Mouse (Mus musculus) liver, embryonic 16.5 days (tissue): Measurements from ENCODE around the gene Elmo1. TPM values are rescaled to one million over a fixed set of nuclear protein-coding genes. Genes with fewer than 3 reads are reported as not detected.

Experiments used
- ATAC-seq: fragments of 200-750 bp; cut with Nextera tagmentation; 2 replicates; pipeline ENCODE4 v1.8.0; 2017; ENCODE audit warnings: low read depth, mild to moderate bottlenecking, moderate number of reproducible peaks, moderate library complexity
- H3K27ac ChIP-seq: fragments of 300-500 bp; sonication (generic); 2 replicates; pipeline ENCODE4 v1.5.1; 2014; ENCODE audit warnings: mild to moderate bottlenecking, low read length
- H3K27me3 ChIP-seq: fragments of 300-500 bp; sonication (generic); 2 replicates; pipeline ENCODE4 v1.6.1; 2014; ENCODE audit warnings: low read depth, low read length, mixed read lengths; ENCODE audit not compliant: control insufficient read depth, insufficient read depth
- H3K36me3 ChIP-seq: fragments of 300-500 bp; sonication (generic); 2 replicates; pipeline ENCODE4 v1.6.1; 2014; ENCODE audit warnings: mild to moderate bottlenecking; ENCODE audit not compliant: control insufficient read depth, insufficient read depth
- H3K4me1 ChIP-seq: fragments of 300-500 bp; sonication (generic); 2 replicates; pipeline ENCODE4 v1.6.1; 2014; ENCODE audit warnings: low read depth, low read length, mixed read lengths; ENCODE audit not compliant: control insufficient read depth
- H3K4me2 ChIP-seq: fragments of 300-500 bp; sonication (generic); 2 replicates; pipeline ENCODE4 v1.6.1; 2014; ENCODE audit warnings: low read depth, low read length, mixed read lengths
- H3K4me3 ChIP-seq: fragments of 300-500 bp; sonication (generic); 2 replicates; pipeline ENCODE4 v1.5.1; 2014; ENCODE audit warnings: low read depth, mild to moderate bottlenecking, low read length
- H3K9ac ChIP-seq: fragments of 300-500 bp; sonication (generic); 2 replicates; pipeline ENCODE4 v1.6.1; 2014; ENCODE audit warnings: low read depth, low read length
- H3K9me3 ChIP-seq: fragments of 300-500 bp; sonication (generic); replicated peaks from 2 replicates; pipeline ENCODE4 v1.6.1; 2016; ENCODE audit warnings: low read length; ENCODE audit not compliant: control insufficient read depth
- WGBS: fragments of 180-500 bp; shearing (Covaris S2); extraction: QIAGEN DNeasy Blood & Tissue Kit; methylation state at CpG from one replicate; pipeline ENCODE4 v1.1.7; 2014; ENCODE audit not compliant: insufficient replicate concordance; 5-methylcytosine and 5-hydroxymethylcytosine counted together
- polyA plus RNA-seq: library from polyadenylated mRNA; unstranded; fragments of >200 nt; fragmentation: Nextera tagmentation; extraction: Ambion mirVana; gene quantifications from 2 replicates; pipeline ENCODE4 v1.2.1, GENCODE M21; 2015

Elmo1 gene
- polyA plus RNA-seq, 1 experiment from 2014 or later, result 5.8 TPM

DNA sequence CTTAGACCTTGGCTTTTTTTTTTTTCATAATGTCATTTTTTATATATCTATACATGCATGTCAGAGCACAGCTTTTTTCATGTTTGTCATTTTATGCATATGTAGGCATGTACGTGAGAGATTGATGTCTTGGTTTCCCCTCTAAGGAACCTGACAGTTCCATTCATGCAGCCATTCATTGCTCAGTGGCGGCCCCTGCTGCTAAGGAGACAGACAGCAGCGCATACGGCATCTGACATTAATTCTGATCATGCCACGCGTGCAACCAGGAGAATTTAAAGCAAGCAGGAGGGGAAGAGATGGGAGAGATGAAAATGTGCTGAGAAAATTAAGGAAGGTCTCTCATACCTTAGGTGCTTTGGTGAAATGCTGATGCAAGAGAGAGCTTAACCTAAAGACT is 381.3 kb downstream of the Elmo1 start:
- no peaks in the 10 kb centered on the region for H3K27me3 ChIP-seq
- H3K4me3 ChIP-seq, result no peak overlapping the region
- H3K4me1 ChIP-seq, result no peaks in the 10 kb centered on the region
- no peak overlapping the region for H3K9ac ChIP-seq
- H3K4me2 ChIP-seq, result no peak overlapping the region
- WGBS, result 35% methylated on average over 6 of the region's 6 CpGs
- H3K27ac ChIP-seq, result no peak overlapping the region
- ATAC-seq, result no peak
- no peaks in the 10 kb centered on the region for H3K36me3 ChIP-seq
- no peaks in the 10 kb centered on the region for H3K9me3 ChIP-seq

DNA sequence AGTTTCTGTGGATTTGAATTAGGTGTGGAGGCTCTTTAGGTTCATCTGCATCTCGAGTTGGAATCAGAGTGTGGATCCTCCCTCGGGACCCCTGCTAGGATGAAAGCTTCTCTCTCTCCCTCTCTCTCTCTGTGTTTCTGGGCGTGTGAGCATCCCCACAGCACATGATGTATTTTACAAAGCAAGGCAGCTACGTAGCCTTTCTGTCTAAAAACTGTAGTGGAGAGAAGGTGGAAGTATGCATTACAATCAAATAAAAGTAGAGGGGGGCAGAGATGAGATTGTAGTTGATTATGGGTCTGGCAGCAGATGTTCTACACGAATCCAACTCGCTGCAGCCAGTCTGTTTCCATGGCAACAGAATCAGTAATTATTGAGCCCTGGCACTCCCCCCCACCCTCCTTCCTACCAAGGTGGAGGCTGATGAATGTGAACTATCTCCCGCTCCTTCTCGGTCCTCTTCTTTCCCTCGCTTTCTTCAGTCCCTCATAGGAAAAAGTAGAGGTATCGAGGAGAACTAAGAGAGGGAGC is 382.0 kb downstream of the Elmo1 start:
- H3K4me2 ChIP-seq, result no peak overlapping the region
- no peaks in the 10 kb centered on the region for H3K36me3 ChIP-seq
- no peaks in the 10 kb centered on the region for H3K4me1 ChIP-seq
- H3K9me3 ChIP-seq, result no peaks in the 10 kb centered on the region
- H3K27ac ChIP-seq, result no peak overlapping the region
- no peaks in the 10 kb centered on the region for H3K27me3 ChIP-seq
- 54% methylated on average over 10 of the region's 10 CpGs for WGBS
- no peak for ATAC-seq
- H3K9ac ChIP-seq, result no peak overlapping the region
- no peak overlapping the region for H3K4me3 ChIP-seq

GRCm38 (mm10) chr13:20472891-20473539 is 382.6 kb downstream of the Elmo1 start:
- Histone ChIP-seq H3K4me1 (no peaks in the 10 kb centered on the region), H3K9me3 (no peaks in the 10 kb centered on the region), H3K27ac (no peak overlapping the region), H3K36me3 (no peaks in the 10 kb centered on the region), H3K27me3 (no peaks in the 10 kb centered on the region), H3K4me2 (no peak overlapping the region), H3K9ac (no peak overlapping the region), H3K4me3 (no peak overlapping the region)
- ATAC-seq, result no peak
- WGBS, result 71% methylated on average over 15 of the region's 15 CpGs

DNA sequence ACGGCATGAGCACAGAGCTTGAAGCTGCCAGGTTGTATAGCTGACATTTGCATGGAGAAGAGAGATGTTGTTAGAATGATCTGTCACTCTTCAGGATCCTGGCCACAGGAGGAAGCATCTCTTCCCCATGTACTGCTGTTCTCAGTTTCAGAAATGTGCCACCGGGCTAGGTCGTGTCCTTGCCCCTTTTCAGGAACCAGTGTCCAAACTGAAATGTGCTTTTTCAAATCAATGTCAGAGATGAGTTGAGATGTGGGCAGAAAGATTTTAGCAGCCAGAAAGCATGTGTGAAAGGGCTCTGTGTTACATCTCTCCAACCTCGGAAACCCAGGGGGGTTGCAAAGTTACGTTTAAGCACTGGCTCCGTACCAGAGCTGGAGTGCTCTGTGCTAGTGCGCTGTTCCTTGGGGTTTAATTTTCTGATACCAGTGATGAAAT is 383.3 kb downstream of the Elmo1 start:
- Histone ChIP-seq H3K9ac (no peak overlapping the region), H3K4me1 (no peaks in the 10 kb centered on the region), H3K9me3 (no peaks in the 10 kb centered on the region), H3K36me3 (no peaks in the 10 kb centered on the region), H3K27me3 (no peaks in the 10 kb centered on the region), H3K27ac (no peak overlapping the region), H3K4me2 (no peak overlapping the region), H3K4me3 (no peak overlapping the region)
- ATAC-seq, result no peak
- 79% methylated on average over 7 of the region's 7 CpGs for WGBS

- no peaks in the 10 kb centered on the region for H3K36me3 ChIP-seq
- no peaks in the 10 kb centered on the region for H3K9me3 ChIP-seq
- H3K4me3 ChIP-seq, result no peak overlapping the region
- H3K4me2 ChIP-seq, result no peak overlapping the region
- no peaks in the 10 kb centered on the region for H3K4me1 ChIP-seq
- no peak overlapping the region for H3K9ac ChIP-seq
- no peaks in the 10 kb centered on the region for H3K27me3 ChIP-seq
- no peak for ATAC-seq
- no peak overlapping the region for H3K27ac ChIP-seq
- WGBS, result 65% methylated on average over 4 of the region's 4 CpGs
Measured at GRCm38 (mm10) chr13:20474600-20474999, 384.2 kb downstream of the Elmo1 start.

DNA sequence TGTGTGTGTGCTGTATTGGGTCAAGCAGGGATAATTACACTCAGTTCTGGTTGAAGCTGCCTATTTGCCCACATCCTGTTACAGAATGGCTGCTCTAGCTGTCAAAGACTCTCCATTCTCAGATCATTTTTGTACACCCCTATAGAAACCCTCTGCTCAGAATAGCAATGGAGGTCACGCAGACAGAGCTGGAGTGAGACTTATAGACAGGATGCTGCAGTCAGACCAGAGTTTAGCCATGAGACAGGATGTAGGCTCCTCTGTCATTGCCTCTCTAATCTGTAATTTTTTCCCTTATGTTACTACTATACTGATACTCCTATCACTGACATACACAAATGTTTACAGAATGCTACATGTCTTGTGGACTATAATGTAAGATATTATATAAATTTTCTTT is 391.4 kb downstream of the Elmo1 start:
- no peak overlapping the region for H3K4me3 ChIP-seq
- no peak overlapping the region for H3K4me2 ChIP-seq
- no peaks in the 10 kb centered on the region for H3K27me3 ChIP-seq
- H3K4me1 ChIP-seq, result no peaks in the 10 kb centered on the region
- H3K9me3 ChIP-seq, result no peaks in the 10 kb centered on the region
- 60% methylated on average over 1 of the region's 1 CpGs for WGBS
- H3K9ac ChIP-seq, result no peak overlapping the region
- H3K27ac ChIP-seq, result no peak overlapping the region
- ATAC-seq, result no peak
- H3K36me3 ChIP-seq, result no peaks in the 10 kb centered on the region

DNA sequence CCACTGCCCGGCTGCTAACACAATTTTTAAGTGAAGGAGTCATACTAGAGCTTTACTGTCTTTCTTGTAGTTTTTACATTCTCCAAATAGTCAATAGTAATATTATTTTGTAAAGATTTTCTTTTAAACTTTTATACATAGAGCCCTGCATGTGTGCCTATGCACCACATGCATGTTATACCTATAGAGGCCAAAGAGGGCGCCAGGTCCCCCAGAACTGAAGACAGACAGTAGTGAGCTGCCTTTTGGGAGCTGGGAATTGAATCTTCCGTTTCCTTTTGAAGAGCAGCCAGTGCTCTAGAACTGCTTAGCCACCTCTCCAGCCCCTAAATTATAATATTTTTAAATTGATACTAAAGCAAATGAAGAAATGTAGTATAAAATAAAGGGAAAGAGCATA is 398.7 kb downstream of the Elmo1 start:
- Histone ChIP-seq H3K27ac (no peak overlapping the region), H3K36me3 (no peaks in the 10 kb centered on the region), H3K4me2 (no peak overlapping the region), H3K4me1 (no peaks in the 10 kb centered on the region), H3K27me3 (no peaks in the 10 kb centered on the region), H3K9me3 (no peaks in the 10 kb centered on the region), H3K9ac (no peak overlapping the region), H3K4me3 (no peak overlapping the region)
- 63% methylated on average over 3 of the region's 3 CpGs for WGBS
- no peak for ATAC-seq

DNA sequence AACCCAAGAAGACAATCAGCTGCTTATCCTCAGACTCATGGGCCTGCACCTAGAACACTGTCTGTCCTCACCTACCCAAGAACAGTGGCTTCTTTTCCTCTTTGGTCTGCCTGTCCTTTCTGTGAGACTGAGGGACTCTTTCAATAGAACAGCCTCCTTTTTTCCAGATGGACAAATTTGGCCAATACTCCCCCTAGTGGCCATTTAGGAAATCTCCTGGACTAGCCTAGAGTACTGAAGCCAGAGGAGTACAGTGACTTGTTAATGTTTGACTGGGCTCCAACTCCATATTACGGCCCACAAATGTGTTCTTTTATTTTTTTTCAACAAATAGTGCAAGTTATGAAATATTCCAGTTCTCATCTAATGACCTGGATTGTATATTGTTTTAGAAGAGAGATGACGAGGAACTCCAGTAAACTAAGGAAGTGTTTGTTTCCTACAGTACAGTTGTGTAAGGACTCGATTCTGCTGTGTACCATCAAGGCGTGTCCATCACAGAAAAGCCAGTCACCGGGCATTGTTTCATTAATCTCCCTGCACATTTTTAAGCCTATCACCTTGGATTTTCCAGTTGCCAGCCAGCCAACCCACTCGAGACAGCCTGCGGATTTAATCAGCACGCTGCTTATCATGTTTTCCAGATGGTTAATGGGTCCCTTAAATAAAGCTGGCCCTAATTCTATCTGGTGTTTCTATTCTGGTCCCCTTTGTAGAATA is 399.5 kb downstream of the Elmo1 start:
- no peak for ATAC-seq
- Histone ChIP-seq H3K9me3 (no peaks in the 10 kb centered on the region), H3K4me3 (no peak overlapping the region), H3K9ac (no peak overlapping the region), H3K27ac (no peak overlapping the region), H3K27me3 (no peaks in the 10 kb centered on the region), H3K4me2 (no peak overlapping the region), H3K36me3 (no peaks in the 10 kb centered on the region), H3K4me1 (no peaks in the 10 kb centered on the region)
- WGBS, result 38% methylated on average over 8 of the region's 8 CpGs

DNA sequence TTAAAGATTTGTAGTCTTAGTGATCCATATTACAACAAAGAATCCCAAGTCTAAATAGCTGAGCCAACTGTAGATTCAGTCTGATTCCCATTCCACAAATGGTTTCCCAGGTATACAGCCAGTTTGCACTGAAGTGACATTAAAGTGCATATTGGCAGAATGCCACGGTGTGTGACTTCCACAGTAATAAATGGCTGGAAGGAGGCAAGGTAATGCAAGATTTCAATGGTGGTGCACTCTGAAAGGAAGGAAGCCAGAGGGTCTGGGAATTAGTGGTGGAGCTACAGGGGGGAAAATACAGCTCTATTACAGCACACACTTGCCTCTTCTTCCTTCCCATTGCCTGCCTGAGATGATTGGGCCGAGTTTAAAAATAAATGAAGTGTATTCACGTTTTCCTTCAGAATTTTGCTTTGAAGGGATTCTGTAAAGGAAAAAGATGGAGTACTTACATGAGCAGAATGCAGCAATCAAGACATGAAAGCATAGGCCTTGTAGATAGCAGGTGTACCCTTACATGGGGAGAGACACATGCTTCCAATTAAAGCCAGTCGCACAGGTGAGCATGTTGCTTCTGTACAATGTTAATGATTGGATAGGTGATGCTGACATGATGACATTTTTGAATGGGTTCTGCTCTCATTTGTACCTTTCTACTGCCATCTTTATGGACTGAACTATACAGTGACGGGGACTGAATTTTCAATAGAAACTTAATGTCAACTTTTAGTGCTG is 400.6 kb downstream of the Elmo1 start:
- Histone ChIP-seq H3K9me3 (no peaks in the 10 kb centered on the region), H3K4me2 (no peak overlapping the region), H3K27ac (no peak overlapping the region), H3K4me3 (no peak overlapping the region), H3K4me1 (no peaks in the 10 kb centered on the region), H3K9ac (no peak overlapping the region), H3K27me3 (no peaks in the 10 kb centered on the region), H3K36me3 (no peaks in the 10 kb centered on the region)
- no peak for ATAC-seq
- 65% methylated on average over 5 of the region's 5 CpGs for WGBS
